Mouse (Mus musculus) ES-E14 (cell line): Measurements from ENCODE around the gene AB124611. TPM values are rescaled to one million over a fixed set of nuclear protein-coding genes. Genes with fewer than 3 reads are reported as not detected.

ENCODE experiments used
- DNase-seq: peaks from one replicate; pipeline ENCODE4 v3.0.0-alpha.2; 2013; ENCODE audit warnings: low read depth, low spot score
- H3K27ac ChIP-seq: 2 replicates; pipeline ENCODE4 v1.5.1; 2012; ENCODE audit warnings: low read depth, mild to moderate bottlenecking, low read length, moderate library complexity, mixed read lengths; ENCODE audit not compliant: poor library complexity, insufficient read depth, severe bottlenecking
- H3K36me3 ChIP-seq: 2 replicates; pipeline ENCODE4 v1.6.1; 2012; ENCODE audit warnings: mild to moderate bottlenecking, low read length, moderate library complexity, mixed read lengths; ENCODE audit not compliant: control insufficient read depth, poor library complexity, insufficient read depth, severe bottlenecking
- H3K4me1 ChIP-seq, 2 experiments: fragments of 150-350 bp in 1 of 2; sonication (generic) in 1 of 2; 2 replicates each; pipeline ENCODE4 v1.6.1; 2012; ENCODE audit warnings: low read length in 2 of 2, mild to moderate bottlenecking in 1 of 2, mixed read lengths in 1 of 2; ENCODE audit not compliant: control insufficient read depth in 2 of 2, insufficient read depth in 2 of 2, poor library complexity in 1 of 2
- H3K4me3 ChIP-seq, 2 experiments: fragments of 150-350 bp in 1 of 2; sonication (generic) in 1 of 2; 2 replicates each; pipeline ENCODE4 v1.5.1; 2012; ENCODE audit warnings: low read length in 2 of 2, low read depth in 1 of 2, mild to moderate bottlenecking in 1 of 2, mixed read lengths in 1 of 2; ENCODE audit not compliant: insufficient read depth in 1 of 2, poor library complexity in 1 of 2, severe bottlenecking in 1 of 2
- H3K9ac ChIP-seq: 2 replicates; pipeline ENCODE4 v1.6.1; 2012; ENCODE audit warnings: low read depth, mild to moderate bottlenecking, low read length, mixed read lengths; ENCODE audit not compliant: poor library complexity, insufficient read depth, severe bottlenecking
- H3K9me3 ChIP-seq: fragments of 150-350 bp; sonication (generic); 2 replicates; pipeline ENCODE4 v1.6.1; 2012; ENCODE audit warnings: low read depth, mild to moderate bottlenecking, low read length; ENCODE audit not compliant: control insufficient read depth, insufficient read depth
- CHD2 ChIP-seq: IDR thresholded peaks from 2 replicates; pipeline ENCODE4 v1.6.1; 2014; ENCODE audit warnings: mild to moderate bottlenecking, low read depth, low read length, inconsistent platforms
- HCFC1 ChIP-seq: IDR thresholded peaks from 2 replicates; pipeline ENCODE4 v1.6.1; 2012; ENCODE audit warnings: low read length, inconsistent platforms, borderline replicate concordance; ENCODE audit not compliant: insufficient read depth
- MAFK ChIP-seq: IDR thresholded peaks from 2 replicates; pipeline ENCODE4 v1.6.1; 2014; ENCODE audit warnings: mild to moderate bottlenecking, low read depth, low read length, inconsistent platforms; ENCODE audit not compliant: insufficient read depth
- ZC3H11A ChIP-seq: IDR thresholded peaks from 2 replicates; pipeline ENCODE4 v1.6.1; 2012; ENCODE audit warnings: low read depth, mild to moderate bottlenecking, inconsistent platforms, low read length, borderline replicate concordance
- ZNF384 ChIP-seq: IDR thresholded peaks from 2 replicates; pipeline ENCODE4 v1.6.1; 2012; ENCODE audit warnings: low read depth, low read length, inconsistent platforms
- in situ Hi-C, 2 experiments: fragments of 600-800 bp; cut with MboI; formaldehyde crosslinking; loops; one replicate each; pipeline ENCODE4 v1.15.1; 2025; ENCODE audit warnings: low sequenced_read_pairs in 2 of 2, inconsistent platforms in 1 of 2; ENCODE audit not compliant: unreplicated experiment in 2 of 2
- total RNA-seq: library from RNA; depleted of rRNA; stranded (reverse); fragments of 300-350 nt; gene quantifications from 2 replicates; pipeline ENCODE4 v1.2.3, GENCODE M21; 2012

The AB124611 gene
- total RNA-seq, 1 experiment = not detected

DNA sequence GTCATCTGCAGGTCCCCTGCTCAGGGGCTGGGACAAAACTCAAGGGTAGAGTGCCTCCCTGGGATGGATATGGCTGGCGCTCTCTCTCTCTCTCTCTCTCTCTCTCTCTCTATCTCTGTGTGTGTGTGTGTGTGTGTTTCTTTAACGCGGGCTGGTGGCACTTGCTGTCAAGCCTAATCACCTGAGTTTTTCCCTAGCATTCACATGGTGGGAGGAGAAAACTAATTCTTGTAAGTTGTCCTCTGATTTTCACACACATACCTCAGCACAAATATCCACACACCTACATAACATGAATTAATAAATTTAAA, 613 bp downstream of the AB124611 start:
- no peak overlapping the region for H3K4me3 ChIP-seq
- peaks cover 0 to 4% of the 10 kb centered on the region in 2 experiments; a peak in 1 of 4 replicates for H3K4me1 ChIP-seq
- in situ Hi-C loops = no loop called here
- DNase-seq = no peak
- H3K9ac ChIP-seq = no peak overlapping the region; the same call in 1 of the 2 replicates
- TF ChIP-seq CHD2 = no peak
- TF ChIP-seq ZC3H11A = no peak
- TF ChIP-seq ZNF384 = no peak
- TF ChIP-seq MAFK = no peak
- no peak for TF ChIP-seq HCFC1
- no peaks in the 10 kb centered on the region for H3K36me3 ChIP-seq
- no peak overlapping the region for H3K27ac ChIP-seq
- no peaks in the 10 kb centered on the region for H3K9me3 ChIP-seq

DNA sequence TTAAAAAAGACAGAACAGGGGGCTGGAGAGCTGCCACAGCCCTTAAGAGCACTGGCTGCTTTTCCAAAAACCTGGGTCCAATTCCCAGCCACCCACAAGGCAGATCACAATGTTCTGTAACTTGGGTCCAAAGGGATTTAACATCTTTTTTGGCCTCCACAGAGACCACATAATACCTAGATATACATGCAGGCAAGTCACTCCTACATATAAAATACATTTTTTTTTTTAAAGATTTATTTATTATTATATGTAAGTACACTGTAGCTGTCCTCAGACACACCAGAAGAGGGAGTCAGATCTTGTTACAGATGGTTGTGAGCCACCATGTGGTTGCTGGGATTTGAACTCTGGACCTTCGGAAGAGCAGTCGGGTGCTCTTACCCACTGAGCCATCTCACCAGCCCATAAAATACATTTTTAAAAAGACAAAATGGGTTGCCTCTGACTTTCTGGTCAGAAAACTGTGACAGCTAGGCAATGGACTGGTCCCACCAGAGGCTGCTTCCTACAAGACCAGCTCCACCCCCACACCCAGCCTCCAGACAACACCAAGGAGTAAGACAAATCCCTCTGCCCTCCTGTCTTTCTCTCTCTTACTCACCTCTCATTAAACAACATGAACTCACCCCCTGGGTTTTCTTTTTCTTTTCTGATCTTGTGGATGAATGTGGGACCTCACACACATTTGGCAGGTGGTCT, 1.3 kb downstream of the AB124611 start:
- H3K9ac ChIP-seq = no peak overlapping the region
- H3K9me3 ChIP-seq = no peaks in the 10 kb centered on the region
- H3K4me3 ChIP-seq = no peak overlapping the region
- in situ Hi-C loops = no loop called here
- no peak for DNase-seq
- H3K4me1 ChIP-seq = peaks cover 0 to 4% of the 10 kb centered on the region in 2 experiments; a peak in 1 of 4 replicates
- H3K27ac ChIP-seq = no peak overlapping the region
- no peaks in the 10 kb centered on the region for H3K36me3 ChIP-seq
- TF ChIP-seq ZC3H11A (no peak), ZNF384 (no peak), CHD2 (no peak), HCFC1 (no peak), MAFK (no peak)

DNA sequence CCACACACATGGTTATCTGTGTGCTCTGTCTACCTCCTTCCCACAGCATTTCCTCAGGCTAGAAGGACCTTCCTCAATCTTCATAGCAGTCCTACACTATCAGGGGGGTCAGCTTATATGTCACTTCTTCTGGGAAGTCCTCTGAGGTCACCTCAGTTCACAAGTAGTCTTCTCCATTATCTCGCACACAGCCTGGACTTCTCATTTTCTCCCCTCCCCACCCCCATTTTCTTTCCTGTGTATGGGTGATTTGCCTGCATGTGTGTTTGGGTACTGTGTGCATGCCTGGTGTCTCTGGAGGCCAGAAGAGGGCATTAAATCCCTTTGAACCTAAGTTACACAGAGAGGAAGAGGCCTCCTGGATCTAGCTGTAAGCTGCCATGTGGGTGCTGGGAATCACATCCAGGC, 1.9 kb downstream of the AB124611 start:
- Histone ChIP-seq H3K4me3 (no peak overlapping the region), H3K9ac (no peak overlapping the region), H3K36me3 (no peaks in the 10 kb centered on the region), H3K9me3 (no peaks in the 10 kb centered on the region), H3K4me1 (peaks cover 0 to 4% of the 10 kb centered on the region in 2 experiments; a peak in 1 of 4 replicates), H3K27ac (no peak overlapping the region)
- in situ Hi-C loops = no loop called here
- TF ChIP-seq HCFC1 (no peak), CHD2 (no peak), ZC3H11A (no peak), MAFK (no peak)
- DNase-seq = no peak

DNA sequence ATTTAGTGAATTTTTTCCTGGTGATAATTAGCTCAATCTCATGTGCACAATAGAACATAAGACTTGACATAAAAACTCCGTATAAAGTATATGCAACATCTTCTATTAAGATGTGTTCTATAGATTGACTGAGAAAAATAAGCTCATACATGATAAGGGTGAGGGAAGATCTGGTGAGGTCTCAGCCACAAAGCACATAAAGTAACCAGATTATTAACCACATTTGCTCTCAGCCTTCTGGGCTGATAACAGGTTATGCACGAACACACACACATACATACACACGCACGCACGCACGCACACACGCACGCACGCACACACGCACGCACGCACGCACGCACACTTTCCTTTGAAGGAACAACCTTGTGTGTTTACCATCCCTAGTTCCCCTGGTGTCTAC, 10.5 kb downstream of the AB124611 start:
- TF ChIP-seq CHD2 (no peak), ZC3H11A (no peak), ZNF384 (no peak), HCFC1 (no peak), MAFK (no peak)
- Histone ChIP-seq H3K4me1 (peaks cover 0 to 6% of the 10 kb centered on the region in 2 experiments; a peak in 1 of 4 replicates), H3K9me3 (no peaks in the 10 kb centered on the region), H3K9ac (no peak overlapping the region), H3K27ac (no peak overlapping the region), H3K36me3 (no peaks in the 10 kb centered on the region), H3K4me3 (no peak overlapping the region)
- no peak for DNase-seq
- in situ Hi-C loops = no loop called here
